Mouse (Mus musculus) erythroblast, embryonic 14.5 days (primary cell): ENCODE results near the gene Dnm3. TPM values are rescaled to one million over a fixed set of nuclear protein-coding genes. Genes with fewer than 3 reads are reported as not detected.

Experiments used
- H3K27me3 ChIP-seq: 2 replicates; pipeline ENCODE4 v1.6.1; 2012; ENCODE audit warnings: inconsistent platforms; ENCODE audit not compliant: control insufficient read depth
- H3K36me3 ChIP-seq: 2 replicates; pipeline ENCODE4 v1.6.1; 2012; ENCODE audit warnings: mild to moderate bottlenecking, inconsistent platforms; ENCODE audit not compliant: control insufficient read depth
- H3K4me1 ChIP-seq: 2 replicates; pipeline ENCODE4 v1.6.1; 2012; ENCODE audit warnings: inconsistent platforms; ENCODE audit not compliant: control insufficient read depth
- H3K4me3 ChIP-seq: replicated peaks from 2 replicates; pipeline ENCODE3; 2012; ENCODE audit warnings: moderate library complexity, mild to moderate bottlenecking, inconsistent platforms
- H3K9me3 ChIP-seq: 2 replicates; pipeline ENCODE4 v1.6.1; 2012; ENCODE audit warnings: low read length, inconsistent platforms, mixed read lengths; ENCODE audit not compliant: control insufficient read depth
- GATA1 ChIP-seq: IDR thresholded peaks from 2 replicates; pipeline ENCODE4 v1.6.1; 2012; ENCODE audit warnings: low read length, inconsistent platforms, mixed read lengths
- TAL1 ChIP-seq: IDR thresholded peaks from 3 replicates; pipeline ENCODE4 v1.6.1; 2012; ENCODE audit warnings: low read length, inconsistent platforms, mixed read lengths
- polyA plus RNA-seq: library from polyadenylated mRNA; stranded (reverse); fragments of >175 nt; gene quantifications from 2 replicates; pipeline ENCODE4 v1.2.3, GENCODE M21; 2012

Dnm3 gene
- polyA plus RNA-seq, 1 experiment, result 0.01 TPM

- TF ChIP-seq GATA1, result no peak
- no peak for TF ChIP-seq TAL1
- Histone ChIP-seq H3K9me3 (no peaks in the 10 kb centered on the region), H3K36me3 (no peaks in the 10 kb centered on the region), H3K27me3 (no peaks in the 10 kb centered on the region), H3K4me3 (no peak overlapping the region), H3K4me1 (no peaks in the 10 kb centered on the region)
These were observed 297.4 kb downstream of the Dnm3 start for GRCm38 (mm10) chr1:162180451-162180850.

- Histone ChIP-seq H3K27me3 (no peaks in the 10 kb centered on the region), H3K4me1 (no peaks in the 10 kb centered on the region), H3K36me3 (no peaks in the 10 kb centered on the region), H3K9me3 (no peaks in the 10 kb centered on the region), H3K4me3 (no peak overlapping the region)
- TF ChIP-seq GATA1, result no peak
- TF ChIP-seq TAL1, result no peak
These were observed 298.4 kb downstream of the Dnm3 start for GRCm38 (mm10) chr1:162179401-162179800.

- Histone ChIP-seq H3K36me3 (no peaks in the 10 kb centered on the region), H3K27me3 (no peaks in the 10 kb centered on the region), H3K4me3 (no peak overlapping the region), H3K4me1 (no peaks in the 10 kb centered on the region), H3K9me3 (no peaks in the 10 kb centered on the region)
- TF ChIP-seq TAL1, result no peak
- no peak for TF ChIP-seq GATA1
These were observed 305.0 kb downstream of the Dnm3 start for GRCm38 (mm10) chr1:162172806-162173205.

- Histone ChIP-seq H3K27me3 (no peaks in the 10 kb centered on the region), H3K4me1 (no peaks in the 10 kb centered on the region), H3K36me3 (no peaks in the 10 kb centered on the region), H3K4me3 (no peak overlapping the region), H3K9me3 (no peaks in the 10 kb centered on the region)
- no peak for TF ChIP-seq GATA1
- no peak for TF ChIP-seq TAL1
These were observed 313.9 kb downstream of the Dnm3 start for GRCm38 (mm10) chr1:162163687-162164484.

- Histone ChIP-seq H3K4me3 (no peak overlapping the region), H3K4me1 (no peaks in the 10 kb centered on the region), H3K9me3 (no peaks in the 10 kb centered on the region), H3K36me3 (no peaks in the 10 kb centered on the region), H3K27me3 (no peaks in the 10 kb centered on the region)
- no peak for TF ChIP-seq GATA1
- TF ChIP-seq TAL1, result no peak
These were observed 315.2 kb downstream of the Dnm3 start for GRCm38 (mm10) chr1:162162677-162163076.

GRCm38 (mm10) chr1:162162249-162162648 is 315.6 kb downstream of the Dnm3 start:
- TF ChIP-seq TAL1 (no peak), GATA1 (no peak)
- Histone ChIP-seq H3K9me3 (no peaks in the 10 kb centered on the region), H3K4me1 (peaks cover 3% of the 10 kb centered on the region; the same call in 1 of the 2 replicates), H3K36me3 (no peaks in the 10 kb centered on the region), H3K4me3 (no peak overlapping the region), H3K27me3 (no peaks in the 10 kb centered on the region)

GRCm38 (mm10) chr1:162160718-162161117 is 317.1 kb downstream of the Dnm3 start:
- Histone ChIP-seq H3K9me3 (no peaks in the 10 kb centered on the region), H3K4me1 (peaks cover 4% of the 10 kb centered on the region; the same call in 1 of the 2 replicates), H3K27me3 (no peaks in the 10 kb centered on the region), H3K36me3 (no peaks in the 10 kb centered on the region), H3K4me3 (no peak overlapping the region)
- TF ChIP-seq TAL1 (no peak), GATA1 (no peak)

GRCm38 (mm10) chr1:162158486-162158885 is 319.3 kb downstream of the Dnm3 start:
- H3K4me1 ChIP-seq, result peaks cover 4% of the 10 kb centered on the region; the same call in 1 of the 2 replicates
- no peaks in the 10 kb centered on the region for H3K27me3 ChIP-seq
- no peak overlapping the region for H3K4me3 ChIP-seq
- H3K9me3 ChIP-seq, result no peaks in the 10 kb centered on the region
- H3K36me3 ChIP-seq, result no peaks in the 10 kb centered on the region
- TF ChIP-seq GATA1 (no peak), TAL1 (no peak)

- H3K36me3 ChIP-seq, result no peaks in the 10 kb centered on the region
- H3K9me3 ChIP-seq, result no peaks in the 10 kb centered on the region
- TF ChIP-seq TAL1, result no peak
- peaks cover 4% of the 10 kb centered on the region; the same call in 1 of the 2 replicates for H3K4me1 ChIP-seq
- no peak overlapping the region for H3K4me3 ChIP-seq
- H3K27me3 ChIP-seq, result no peaks in the 10 kb centered on the region
These were observed 320.2 kb downstream of the Dnm3 start for GRCm38 (mm10) chr1:162157659-162158058.
